Mouse (Mus musculus) urinary bladder, postnatal 36 days (tissue): ENCODE results near the gene Nfkb2.

Experiments
- DNase-seq, 2 experiments: peaks; one replicate each; pipeline ENCODE4 v3.0.0; 2022; ENCODE audit warnings: low spot score in 2 of 2, mixed read lengths in 1 of 2

Gene Nfkb2

GRCm38 (mm10) chr19:46322996-46323572, 19.0 kb downstream of the Nfkb2 start:
- DNase-seq: no peak

GRCm38 (mm10) chr19:46323716-46324115, 19.6 kb downstream of the Nfkb2 start:
- no peak for DNase-seq

- peak in 1 of 2 experiments; percentile 0 for DNase-seq
Measured at GRCm38 (mm10) chr19:46324366-46324765, 20.2 kb downstream of the Nfkb2 start.

- no peak for DNase-seq
Measured at GRCm38 (mm10) chr19:46324918-46325317, 20.8 kb downstream of the Nfkb2 start.

DNA sequence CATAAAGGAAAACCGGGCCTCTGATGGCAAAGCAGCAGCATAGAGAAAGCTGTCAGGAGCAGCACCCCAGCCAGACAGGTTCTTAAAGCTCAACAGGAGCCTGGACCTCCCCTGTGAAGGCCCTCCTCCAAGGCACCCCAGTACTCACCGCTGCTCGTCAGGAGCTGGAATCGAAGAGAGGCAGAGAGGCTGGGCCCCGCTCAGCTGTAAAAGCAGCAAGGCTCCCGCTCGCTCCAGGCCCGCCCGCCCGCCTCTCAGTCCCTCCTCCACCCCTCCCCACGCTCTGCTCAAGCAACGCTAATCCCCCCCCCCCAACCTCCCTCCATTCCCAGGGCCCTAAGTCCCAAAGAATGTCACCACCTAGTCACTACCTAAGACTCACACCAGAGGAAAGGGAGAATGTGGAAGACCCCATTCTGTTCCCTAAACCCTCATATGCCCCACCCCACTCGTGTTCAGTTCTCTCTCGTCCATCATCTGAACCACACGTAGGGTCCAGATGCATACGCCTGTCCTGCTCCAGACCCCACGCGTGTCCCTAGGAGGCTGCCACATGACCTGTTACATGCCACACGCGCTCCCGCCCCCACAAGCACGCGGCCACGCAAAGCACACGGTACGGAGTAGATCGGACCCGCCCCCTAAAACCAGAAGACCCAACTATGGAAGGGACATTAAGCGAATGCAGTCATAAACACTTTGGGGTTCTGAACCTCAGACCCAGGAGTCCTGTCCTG, 22.1 kb downstream of the Nfkb2 start:
- DNase-seq: no peak

- peak in 1 of 2 experiments; percentile 19 for DNase-seq
Measured at GRCm38 (mm10) chr19:46326756-46327305, 22.7 kb downstream of the Nfkb2 start, which contains the start of gene Psd. Psd (minus strand) TSS chr19:46327156.

- DNase-seq: no peak
Measured at GRCm38 (mm10) chr19:46327531-46328064, 23.5 kb downstream of the Nfkb2 start.

GRCm38 (mm10) chr19:46328081-46329030, 24.2 kb downstream of the Nfkb2 start, which contains the start of gene Fbxl15:
Fbxl15 (plus strand) TSS chr19:46328184.
- peak; percentile 89 to 92 for DNase-seq

- DNase-seq: no peak
Measured at GRCm38 (mm10) chr19:46329031-46329641, 25.0 kb downstream of the Nfkb2 start.

- DNase-seq: peak; percentile 78 to 86
Measured at GRCm38 (mm10) chr19:46329951-46330350, 25.8 kb downstream of the Nfkb2 start.

DNA sequence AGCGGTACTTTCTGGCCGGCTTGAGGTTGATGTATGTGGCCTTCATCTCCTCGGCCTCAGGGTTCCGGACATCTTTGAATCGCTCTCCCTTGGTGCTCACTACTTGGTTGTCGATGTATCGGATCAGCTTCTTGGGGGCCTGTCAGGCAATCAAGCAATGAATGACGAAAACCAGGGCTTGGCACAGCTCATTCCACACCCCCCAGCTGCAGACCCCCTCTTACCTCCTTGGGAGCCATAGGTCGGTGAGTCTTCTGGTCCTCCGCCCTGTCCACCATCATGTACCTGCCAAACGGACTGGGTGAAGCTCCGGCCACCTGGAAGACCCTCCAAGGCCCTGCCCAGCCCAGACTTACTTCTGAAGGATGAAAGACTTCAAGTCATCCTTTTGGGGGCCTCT, 26.6 kb downstream of the Nfkb2 start:
- DNase-seq: no peak

DNA sequence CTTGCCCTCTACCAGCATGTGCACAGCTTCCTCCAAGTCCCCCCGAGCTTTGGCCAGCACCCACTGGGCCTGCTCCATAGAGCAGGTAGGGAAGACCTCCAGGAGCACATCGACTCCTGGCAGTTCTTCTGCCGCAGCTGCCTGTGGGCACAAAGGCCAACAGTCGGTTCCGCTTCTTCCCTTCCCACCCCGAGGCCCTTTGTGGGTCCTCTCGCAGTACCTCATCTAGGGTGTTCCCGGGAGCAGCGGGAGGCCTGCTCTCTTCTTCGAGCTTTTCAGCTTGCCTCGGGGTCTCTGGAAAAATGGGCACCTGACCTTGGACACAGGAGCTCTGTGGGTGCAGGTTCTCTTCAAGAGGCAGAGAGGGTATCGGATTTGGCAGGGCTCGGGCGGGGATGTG, 27.2 kb downstream of the Nfkb2 start:
- no peak for DNase-seq

DNA sequence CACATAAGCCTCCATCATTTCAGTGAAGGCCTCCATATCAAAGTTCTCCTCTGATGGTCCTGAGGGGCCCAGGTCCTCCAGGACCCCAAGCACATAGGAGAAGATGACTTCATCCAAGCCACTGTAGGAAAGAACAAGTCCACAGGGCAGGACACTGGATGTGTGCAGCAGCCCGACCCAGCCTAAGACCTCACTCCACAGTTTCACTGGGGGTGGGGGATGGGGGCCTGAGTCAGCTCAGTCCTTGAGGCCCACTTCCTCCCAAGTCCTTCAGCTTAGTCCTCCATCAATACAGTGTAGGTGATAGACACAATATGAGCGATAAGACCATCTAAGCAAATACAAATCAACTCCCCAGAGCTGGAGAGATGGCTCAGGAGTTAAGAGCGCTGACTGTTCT, 27.8 kb downstream of the Nfkb2 start:
- no peak for DNase-seq

DNA sequence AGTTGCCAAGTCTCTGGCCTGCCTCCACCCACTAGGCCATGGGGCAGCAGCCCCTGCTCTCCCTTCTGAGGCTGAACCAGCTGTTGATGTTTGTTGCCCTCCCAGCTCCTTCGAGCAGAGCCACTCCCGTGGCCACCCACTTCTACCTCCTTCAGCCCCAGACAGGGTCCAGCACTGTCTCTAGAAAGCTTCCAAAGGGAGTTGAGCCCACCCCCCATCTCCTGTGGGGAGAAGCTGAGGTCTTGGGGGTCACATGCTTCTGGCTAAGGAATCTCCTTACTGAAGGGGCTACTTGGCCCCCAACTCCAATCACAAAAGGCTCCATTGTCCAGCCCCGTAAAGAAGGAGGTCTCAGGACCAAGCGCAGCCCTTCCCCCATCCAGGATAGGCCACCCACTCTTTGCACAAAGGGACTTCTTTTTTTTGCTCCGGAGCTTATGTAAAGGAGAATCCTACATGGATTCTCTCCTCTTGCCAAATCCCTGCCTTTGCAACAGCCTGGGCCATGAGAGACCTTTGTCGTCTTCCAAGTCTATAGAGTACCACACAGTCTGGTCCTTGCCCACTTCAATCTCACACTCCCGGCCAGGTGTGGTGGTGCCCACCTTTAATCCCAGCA, 28.7 kb downstream of the Nfkb2 start:
- DNase-seq: no peak

- no peak for DNase-seq
Measured at GRCm38 (mm10) chr19:46333906-46334305, 29.8 kb downstream of the Nfkb2 start.

- DNase-seq: no peak
Measured at GRCm38 (mm10) chr19:46337719-46338330, 33.7 kb downstream of the Nfkb2 start.

DNA sequence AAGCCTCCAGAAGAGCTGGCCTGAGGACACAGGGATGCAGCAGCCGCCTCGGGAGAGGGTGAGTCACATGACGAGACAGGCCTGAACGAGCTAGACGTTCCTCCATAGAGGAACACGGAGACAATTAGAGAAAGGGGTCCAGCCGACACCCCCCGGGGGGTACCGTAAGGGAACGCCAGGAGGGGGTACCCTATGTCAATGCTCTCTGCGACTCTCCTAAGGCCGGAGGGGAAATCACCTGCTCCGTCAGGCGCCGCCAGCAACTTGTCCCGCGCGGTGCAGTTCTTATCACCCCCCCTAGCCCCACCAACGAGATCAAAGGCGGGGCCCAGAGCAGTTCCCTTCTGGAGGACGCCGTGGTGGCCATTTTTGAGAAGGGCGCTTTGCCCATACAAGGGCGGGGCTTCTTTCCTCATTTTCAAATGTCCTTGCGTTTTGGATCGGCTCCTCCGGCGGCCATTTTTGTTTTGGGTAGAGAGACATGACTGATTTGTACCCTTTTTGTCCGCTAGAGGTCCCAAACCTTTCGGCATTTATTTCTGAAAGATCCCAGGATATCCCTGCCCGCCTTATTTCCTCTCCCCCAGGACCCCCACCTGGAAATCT, 34.3 kb downstream of the Nfkb2 start, which contains the start of gene Cuedc2:
Gene Cuedc2, minus strand, starts transcription at position 372 of the 606 bp plus-strand sequence.
- DNase-seq: peak; percentile 96 to 97

DNA sequence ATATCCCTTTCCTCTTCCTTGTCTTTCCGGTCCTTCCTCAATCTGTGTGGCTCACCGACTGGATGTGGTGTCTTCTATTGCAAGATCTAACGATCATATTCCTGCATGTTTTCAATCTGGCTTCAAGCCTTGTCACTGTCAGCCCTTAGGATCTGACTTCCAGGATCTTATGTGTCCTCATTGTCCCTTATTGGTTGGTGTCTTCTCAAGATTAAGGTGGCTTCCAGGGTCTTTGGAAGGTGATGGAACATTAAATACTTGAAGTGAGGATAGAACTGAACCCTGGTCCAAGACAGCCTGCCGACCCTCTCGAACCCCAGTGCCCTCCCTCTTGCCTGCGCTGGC, 34.8 kb downstream of the Nfkb2 start:
- DNase-seq: no peak

GRCm38 (mm10) chr19:46339287-46339971, 35.3 kb downstream of the Nfkb2 start:
- peak in 1 of 2 experiments; percentile 32 for DNase-seq
